Mouse (Mus musculus): ENCODE results near the gene Galr3. TPM values are rescaled to one million over a fixed set of nuclear protein-coding genes. Genes with fewer than 3 reads are reported as not detected.
A peak's percentile ranks its signal among the peaks of the same experiment; 100 is the strongest.
"Not testable (repeated sequence)": the region's sequence is repeated elsewhere in the genome, so short reads cannot be mapped to it uniquely, and the experiment has no call there.

The Galr3 gene
- total RNA-seq, 2 experiments from 2014 or later: not detected

DNA sequence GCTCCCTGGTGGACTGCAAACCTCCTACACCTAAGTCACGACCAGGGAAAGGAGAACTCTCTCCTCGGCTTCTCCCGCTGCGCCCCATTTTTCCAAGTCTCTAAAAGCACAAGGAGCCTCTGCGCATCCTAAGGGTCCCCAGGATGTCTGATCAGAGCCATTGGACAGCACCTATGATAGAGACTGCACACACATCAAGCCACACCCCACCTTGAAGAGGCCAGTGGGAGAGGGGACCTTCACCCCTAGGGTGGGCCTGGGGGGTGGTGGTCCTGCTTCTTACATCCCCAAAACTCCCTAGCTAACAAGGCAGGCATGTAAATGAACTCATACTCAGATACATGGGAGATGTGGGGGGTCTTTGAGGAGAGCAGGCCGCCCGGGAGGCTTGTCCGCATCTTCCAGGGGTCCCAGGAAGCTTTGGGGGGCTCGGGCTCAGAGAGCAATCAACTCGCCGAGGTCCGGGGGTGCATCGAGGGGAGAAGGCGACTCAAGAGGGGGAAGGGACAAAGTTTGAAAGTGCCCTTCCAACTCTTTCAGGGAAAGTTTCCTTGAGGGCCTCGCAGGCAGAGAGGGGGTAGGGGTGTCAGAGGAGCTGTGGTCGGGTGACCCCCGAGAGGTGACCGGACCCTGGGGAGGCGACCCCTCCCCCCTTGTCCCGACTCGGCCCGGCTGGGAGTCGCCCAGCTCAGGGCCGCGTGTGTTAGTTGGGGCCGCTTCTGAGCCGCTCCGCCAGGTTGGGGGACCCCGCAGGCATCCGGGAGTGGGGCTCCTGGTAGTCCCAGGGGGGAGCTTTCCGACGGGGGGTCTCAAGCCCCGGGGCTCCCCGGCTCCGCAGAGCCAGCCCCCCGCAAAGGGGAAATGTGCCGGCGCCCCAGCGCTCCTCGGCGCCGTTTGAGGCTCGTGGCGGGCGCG lies 14.1 kb upstream of the Galr3 start:
- peak; percentile 42 to 66 for DNase-seq

DNA sequence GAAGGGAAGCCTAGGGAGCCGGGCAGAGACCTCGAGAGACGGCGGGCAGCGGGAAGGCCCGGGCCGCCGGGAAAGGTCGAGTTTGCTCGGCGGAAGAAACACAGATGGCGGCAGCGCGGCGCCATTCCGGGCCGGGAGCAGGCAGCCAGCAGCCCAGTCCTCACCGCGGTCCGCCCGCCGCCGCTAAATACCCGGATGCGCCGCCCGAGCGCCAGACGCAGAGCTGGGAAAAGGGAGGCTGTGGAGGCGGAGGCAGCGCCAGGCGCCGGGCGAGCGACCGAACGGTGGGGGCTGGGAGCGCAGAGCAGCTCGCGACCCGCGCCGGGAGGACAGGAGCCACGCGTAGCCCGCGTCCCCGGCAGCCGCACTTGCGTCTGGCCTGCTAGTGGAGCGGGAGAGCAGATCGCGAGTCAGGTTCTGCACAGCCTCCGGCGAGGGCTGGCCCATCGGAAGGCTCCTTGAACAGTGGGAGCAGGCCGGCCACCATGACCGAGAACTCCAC lies 13.4 kb upstream of the Galr3 start, which contains the start of gene H1f0:
Gene H1f0, plus strand, starts transcription at position 214 of the 502 bp plus-strand sequence.
- DNase-seq: peak; percentile 94 to 96

DNA sequence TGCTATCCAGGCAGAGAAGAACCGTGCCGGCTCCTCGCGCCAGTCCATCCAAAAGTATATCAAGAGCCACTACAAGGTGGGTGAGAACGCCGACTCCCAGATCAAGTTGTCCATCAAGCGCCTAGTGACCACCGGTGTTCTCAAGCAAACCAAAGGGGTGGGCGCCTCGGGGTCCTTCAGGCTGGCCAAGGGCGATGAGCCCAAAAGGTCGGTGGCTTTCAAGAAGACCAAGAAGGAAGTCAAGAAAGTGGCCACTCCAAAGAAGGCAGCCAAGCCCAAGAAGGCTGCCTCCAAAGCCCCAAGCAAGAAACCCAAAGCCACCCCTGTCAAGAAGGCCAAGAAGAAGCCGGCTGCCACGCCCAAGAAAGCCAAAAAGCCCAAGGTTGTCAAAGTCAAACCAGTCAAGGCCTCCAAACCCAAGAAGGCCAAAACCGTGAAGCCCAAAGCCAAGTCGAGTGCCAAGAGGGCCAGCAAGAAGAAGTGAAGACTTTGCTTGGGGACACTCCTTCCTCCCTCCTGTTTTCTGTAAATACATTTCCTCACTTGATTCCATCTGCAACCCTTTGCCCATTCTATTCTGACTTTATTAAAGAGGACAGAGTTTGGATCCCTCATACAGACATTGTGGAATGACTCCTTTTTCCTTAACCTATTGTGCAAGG lies 12.7 kb upstream of the Galr3 start:
- DNase-seq: no peak

DNA sequence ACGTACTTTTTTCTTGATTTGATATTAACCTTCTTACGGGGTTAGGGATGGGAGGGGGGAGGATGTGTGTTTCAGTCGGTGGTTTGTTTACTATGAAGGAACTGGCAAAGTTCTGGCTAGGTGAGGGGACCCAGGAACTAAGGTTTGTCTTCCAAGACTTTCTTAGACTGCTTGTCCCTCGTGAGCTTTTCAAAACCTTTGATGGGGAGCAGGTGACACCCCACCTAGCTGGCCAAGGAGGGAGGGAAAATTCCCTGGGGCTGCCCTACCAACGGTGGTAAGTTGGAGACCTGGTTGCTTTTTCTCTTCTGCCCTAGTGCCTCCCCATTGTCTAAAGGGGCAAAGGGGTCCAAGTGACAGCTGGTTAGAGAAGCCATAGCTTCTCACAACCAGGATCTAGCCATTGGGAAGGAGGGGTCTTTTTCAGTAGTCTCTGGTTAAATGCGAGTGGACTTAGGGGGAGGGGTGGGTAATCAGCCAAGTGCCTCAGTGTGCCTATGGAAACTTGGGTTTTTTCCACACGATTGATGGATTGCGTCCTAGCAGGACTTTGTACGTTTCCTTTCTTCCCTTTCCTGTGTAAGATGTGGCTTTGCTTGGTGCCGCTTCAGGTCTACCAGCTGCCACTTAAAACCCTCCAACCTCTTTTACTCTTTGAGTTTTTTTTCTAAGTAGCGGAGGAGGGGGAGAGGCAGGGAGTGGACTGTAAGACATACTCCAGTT lies 12.0 kb upstream of the Galr3 start:
- peak in 1 of 2 experiments; percentile 22 for DNase-seq

DNA sequence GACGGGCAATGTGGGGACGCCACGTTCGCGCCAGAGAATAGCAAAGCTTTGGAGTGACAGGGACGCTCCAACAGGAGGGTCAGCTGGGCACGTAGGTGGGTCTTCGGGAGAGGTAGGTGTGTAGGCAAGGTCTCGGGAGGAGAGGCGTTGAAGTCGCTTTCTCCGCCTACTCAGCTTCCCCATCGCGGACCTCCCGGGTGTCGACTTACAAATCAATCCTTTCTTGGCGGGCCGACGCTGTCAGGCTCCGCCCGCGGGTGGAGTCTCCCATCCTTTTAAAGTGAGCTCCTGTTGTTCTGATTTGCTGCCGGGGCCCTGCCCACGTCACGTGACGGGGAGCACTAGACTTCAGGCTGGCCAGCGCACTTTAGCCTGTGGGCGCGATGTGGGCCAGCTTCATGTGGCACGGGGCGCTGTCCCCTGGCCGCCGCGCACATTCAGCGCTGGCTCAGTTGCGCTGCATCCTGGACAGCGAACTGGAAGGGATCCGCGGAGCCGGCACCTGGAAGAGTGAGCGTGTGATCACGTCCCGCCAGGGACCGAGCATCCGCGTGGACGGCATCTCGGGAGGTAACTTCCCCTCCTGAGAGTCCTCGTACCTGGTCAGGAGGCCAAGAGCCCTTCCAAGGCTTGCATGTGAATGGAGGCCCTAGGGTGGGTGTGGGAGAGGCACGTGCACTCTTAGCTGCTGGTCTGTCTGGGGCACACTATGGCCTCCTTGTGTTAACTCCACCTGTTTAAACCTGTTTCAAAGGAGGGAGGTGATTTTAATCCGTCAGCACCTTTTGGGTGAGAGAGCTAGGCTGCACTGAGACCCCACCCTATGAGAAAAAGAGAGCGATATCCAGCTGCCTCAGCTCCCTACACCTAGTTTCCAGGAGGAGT lies 10.9 kb upstream of the Galr3 start:
- peak; percentile 93 to 96 for DNase-seq

DNA sequence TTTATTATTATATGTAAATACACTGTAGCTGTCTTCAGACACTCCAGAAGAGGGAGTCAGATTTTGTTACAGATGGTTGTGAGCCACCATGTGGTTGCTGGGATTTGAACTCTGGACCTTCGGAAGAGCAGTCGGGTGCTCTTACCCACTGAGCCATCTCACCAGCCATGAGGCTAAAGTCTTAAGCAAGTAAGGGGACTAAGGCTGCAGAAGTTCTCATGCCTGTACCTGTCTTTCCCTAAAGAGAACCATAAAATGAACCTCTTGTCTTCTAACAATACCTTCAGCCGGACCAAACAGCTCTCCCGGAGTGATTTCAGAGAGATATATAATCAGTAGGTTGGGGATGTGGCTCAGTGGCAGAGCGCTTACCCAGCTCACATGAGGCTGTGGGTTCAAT lies 9.8 kb upstream of the Galr3 start:
- not testable (repeated sequence) for DNase-seq

DNA sequence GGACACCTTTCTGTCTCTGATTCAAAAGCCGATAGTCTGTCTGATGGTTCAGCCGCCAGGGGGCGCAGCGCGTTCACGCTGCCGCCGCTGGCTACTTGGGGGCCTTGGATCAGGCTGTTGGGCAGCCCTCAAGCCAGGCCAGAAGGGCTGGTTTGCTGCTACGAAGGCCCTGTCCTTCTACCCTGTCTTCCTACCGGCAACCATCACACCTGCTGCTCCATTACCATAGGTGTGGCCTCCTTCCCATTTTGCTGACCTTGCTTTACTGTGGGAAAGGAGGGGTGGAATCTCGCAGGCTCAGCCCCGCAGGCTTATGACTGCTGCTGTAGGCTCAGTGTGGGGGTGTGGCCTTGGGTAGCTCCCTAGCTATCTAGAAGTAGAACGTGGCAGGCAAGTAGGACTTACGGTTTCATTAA lies 3.8 kb upstream of the Galr3 start:
- peak; percentile 63 to 90 for DNase-seq

DNA sequence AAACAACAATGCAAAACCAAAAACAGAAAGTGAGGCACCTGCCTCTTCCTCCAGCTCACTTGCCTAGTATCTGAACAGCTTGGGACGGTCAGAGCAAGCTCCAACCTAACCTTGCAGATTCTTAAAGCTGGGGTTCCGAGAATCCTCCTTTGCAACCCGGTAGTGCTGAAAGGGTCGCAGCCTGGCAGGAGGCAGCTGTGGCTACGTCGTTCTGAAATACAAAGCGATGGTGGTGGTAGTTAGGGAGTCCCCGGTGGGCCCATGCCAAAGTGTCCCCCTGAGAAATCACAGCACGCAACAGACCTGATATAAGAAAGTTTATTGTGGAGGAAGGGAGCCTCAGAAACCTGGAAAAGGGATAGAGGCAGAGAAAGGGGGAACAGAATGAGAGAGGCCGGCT lies 3.4 kb upstream of the Galr3 start:
- DNase-seq: no peak

DNA sequence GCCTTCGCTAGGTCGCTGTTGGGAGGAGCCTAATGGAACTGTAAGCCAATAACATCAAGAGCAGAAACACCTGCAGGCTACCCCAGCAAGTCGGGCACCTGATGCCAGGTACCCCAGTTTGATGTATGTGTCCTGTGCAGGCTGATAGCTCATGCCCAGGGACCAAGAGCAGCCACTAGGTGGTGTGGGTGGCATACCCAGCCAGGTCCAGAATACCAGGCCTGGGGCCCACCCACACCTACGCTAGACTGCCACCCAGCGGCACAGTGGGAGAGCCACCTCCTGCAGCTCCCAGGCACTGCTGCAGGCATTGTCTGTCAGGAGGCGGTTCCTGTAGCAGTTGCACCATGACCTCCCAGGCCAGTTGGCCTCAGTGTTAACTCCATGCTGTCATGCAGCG lies 2.8 kb upstream of the Galr3 start:
- peak; percentile 73 to 76 for DNase-seq

DNA sequence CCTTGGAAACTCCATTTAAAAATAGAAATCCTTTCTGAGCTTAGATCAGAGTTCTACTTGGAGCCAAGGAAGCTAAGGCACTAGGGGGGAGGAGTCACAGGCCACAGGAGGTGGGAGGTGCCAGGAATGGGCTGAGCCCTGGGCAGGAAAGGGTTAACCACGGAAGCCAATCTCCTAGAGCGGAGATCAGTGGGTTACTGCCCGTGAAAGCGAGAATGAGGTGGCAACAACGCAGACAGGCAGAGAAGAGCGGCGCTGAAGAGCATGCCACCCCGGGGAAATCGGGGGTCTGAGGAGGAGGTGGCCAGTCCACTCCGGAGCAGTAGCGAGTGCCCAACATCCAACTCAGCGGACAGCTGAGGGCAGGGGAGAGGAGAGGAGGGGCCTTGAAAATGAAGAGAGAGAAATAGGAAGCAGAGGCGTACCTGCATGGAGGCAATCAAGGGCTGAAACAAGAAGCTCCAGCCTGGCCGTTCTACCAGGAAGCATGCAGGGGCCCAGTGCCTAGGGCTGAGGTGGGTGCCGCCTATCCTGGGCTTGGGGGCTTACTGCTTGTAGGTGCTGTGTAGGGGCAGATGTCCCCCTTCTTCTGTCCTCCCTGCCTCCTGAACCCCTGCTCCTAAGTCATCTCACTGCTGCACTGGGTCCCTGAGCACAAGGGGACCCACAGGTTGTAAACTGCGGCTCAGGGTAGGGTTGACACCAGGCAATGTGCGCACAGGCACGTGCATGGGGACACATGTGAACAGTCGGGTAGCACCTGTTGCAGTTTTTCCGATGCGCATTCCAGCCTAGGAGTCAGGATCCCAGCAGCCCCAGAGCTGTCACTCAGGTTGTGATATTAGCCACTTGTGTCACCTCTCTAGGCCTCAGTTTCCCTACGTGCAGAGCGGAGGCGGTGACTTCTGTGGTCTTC lies 926 bp upstream of the Galr3 start:
- DNase-seq: no peak

DNA sequence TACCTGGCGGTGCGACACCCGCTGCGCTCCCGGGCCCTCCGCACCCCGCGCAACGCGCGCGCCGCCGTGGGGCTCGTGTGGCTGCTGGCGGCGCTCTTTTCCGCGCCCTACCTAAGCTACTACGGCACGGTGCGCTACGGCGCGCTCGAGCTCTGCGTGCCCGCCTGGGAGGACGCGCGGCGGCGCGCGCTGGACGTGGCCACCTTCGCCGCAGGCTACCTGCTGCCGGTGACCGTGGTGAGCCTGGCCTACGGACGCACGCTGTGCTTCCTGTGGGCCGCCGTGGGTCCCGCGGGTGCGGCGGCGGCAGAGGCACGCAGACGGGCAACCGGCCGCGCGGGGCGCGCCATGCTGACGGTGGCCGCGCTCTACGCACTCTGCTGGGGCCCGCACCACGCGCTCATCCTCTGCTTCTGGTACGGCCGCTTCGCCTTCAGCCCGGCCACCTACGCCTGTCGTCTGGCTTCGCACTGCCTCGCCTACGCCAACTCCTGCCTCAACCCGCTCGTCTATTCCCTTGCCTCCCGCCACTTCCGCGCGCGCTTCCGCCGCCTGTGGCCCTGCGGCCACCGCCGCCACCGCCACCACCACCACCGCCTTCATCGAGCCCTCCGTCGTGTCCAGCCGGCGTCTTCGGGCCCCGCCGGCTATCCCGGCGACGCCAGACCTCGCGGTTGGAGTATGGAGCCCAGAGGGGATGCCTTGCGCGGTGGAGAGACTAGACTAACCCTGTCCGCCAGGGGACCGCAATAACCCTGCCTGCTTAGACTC lies 1.2 kb downstream of the Galr3 start:
- DNase-seq: no peak

DNA sequence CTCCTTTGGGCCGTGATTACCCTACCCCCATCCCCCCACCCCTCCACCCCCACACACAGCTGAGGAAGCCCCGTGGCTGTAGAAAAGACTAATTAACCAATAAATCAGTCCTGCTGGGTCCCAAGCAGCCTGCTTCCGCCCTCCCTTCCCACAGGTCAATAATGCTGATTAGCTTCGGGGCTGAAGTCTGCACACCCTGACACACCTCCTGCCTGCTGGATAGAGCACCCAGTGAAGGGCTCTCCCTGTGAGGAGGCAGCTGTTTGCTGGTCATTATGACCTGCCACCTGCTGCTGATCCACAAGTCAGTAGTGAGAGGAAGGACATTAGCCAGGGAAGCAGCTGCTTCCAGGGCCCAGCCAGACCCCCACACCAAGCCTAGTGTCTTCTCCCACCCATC lies 3.2 kb downstream of the Galr3 start:
- DNase-seq: no peak

DNA sequence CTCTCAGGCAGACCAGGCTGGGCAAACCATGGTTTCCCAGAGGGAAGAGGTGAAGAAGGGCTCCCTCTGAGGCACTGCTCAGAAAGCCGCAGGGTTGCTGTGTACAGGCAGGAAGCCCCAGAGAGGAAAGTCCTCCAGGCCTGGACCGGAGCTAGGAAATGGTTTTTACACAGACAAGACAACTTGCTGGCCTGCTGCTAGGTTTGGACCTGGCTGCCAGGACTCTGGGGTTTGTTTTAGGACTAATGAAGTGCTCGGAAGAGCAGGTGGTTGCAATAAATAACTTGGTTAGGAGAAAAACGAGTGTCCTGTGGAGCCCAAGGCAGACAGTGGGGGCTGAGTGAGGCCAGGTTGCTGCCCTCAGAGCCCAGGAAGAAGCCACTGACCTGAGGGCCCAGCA lies 6.5 kb downstream of the Galr3 start:
- no peak for DNase-seq

DNA sequence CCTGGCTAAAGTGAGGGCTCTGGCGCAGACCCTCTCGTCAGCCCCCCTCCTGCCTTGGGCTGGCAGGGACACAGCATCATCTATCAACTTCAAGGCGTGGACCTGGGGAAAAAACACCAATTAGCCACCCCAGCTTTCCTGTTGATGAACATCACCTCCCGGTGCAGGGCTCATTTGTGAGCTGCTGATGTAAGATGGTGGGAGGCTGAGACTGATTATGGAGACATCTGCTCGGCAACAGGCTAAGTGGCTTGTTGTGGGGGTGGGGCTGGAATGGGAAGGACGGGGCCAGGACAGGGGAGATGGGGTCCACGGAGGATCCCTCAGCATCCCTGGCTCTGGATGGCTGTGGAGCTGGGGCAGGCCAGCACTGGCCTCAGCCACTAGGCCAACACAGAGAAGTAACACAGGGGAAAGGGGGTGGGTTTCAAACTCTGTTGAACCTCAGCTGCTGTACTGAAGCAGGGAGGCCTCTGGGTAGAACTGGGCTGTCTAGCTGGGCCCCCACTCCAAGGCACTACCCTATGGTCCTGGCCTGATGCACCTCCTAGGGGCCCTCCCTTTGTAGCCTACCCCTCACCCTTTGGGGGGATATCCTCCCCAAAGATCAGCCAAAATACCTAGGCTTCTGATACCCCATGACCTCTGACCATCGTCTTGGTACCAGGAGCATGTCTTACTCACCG lies 8.6 kb downstream of the Galr3 start:
- no peak for DNase-seq

DNA sequence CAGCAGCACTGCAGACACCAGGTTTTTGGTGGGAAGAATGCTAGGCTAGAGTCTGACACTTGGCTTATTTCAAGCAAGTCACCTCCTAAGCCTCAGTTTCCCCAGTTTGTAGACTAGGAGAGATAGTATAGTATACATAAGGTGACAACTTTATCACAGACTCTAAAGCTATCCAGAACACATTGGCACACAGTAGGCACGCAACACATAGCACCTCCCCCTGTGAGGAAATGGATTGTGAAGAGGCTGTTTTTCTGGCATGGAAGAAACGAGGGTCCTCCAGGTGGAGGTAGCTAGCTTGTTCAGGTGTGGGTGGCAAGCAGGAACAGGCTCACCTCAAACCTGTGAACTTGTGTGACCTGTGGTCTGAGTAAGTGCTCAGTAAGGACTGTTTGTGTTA lies 9.3 kb downstream of the Galr3 start:
- DNase-seq: no peak

DNA sequence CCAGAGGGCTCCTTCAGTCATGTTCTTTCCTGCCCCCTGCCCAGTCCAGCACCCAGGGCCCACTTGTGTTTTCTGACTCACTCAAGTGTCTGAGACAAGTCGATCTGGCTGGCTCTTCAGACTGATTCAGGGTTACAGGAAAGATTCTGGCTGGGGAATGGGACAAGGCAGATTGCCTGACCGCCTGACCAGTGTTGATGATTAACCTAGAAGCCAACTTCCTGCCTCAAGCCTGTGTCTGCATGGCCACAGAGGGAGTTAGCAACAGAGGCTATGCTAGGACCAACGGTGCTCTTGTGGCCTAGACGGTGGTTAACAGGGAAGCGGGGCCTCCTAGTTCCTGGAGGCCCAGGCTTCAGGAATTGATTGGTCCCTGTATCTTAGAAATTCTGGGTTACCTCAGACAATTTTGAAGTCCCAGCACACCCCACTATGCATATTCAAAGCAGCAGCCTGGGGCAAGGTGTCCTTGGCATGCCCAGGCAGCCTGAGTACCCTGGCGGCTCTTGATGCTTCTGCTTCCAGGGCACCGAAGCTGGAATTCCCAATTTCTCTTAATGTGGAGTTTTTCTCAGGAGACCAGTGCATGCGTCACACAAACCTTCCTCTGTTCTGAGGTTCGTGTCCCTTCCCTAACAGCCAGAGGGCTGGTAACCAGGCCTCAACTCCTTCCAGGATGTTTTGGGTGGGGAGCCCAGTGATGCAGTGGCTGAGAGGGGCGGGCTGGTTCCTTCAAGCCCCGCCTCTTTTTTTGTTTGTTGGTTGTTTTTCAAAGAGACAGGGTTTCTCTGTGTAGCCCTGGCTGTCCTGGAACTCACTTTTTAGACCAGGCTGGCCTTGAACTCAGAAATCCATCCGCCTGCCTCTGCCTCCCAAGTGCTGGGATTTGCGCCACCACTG lies 10.0 kb downstream of the Galr3 start:
- no peak for DNase-seq

DNA sequence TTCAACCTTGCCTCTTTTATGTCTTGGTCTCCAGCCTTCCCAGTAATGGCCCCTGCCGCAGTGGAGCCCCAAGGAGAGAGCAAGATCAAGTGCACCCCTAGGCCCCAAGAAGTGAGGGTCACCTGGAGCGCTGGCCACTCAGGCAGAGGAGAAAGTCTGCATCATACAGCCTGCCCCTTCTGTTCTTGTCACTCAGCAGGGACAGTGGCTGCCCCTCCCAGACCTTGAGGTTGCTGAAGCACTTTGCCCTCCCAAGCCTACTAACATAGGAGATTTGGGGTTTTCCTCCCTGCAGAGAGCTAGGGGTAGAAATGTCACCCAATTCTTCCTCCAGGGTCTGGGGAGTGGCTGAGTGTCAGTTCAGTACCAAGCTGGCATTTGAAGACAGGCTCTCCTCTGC lies 10.7 kb downstream of the Galr3 start:
- DNase-seq: no peak

DNA sequence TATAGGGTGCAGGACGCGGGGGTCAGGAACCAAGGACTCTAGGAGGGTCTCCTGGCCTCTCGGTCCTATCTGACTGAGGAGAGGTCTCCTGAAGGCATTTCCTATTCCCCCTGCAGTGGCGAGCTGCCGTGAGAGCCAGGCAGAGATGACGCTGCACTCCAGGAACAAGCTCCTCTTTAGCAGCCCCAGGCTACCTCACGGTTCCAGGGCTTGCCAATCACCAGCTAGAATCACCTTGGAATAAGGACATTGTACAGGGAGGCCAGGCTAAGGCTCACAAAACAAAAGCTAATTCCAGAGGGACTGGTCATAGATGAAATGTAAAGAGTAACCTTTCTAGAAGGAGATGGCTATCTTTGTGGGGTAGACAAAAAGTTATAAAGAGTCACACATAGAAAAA lies 14.9 kb downstream of the Galr3 start:
- no peak for DNase-seq
